Mouse (Mus musculus) ES-Bruce4 (cell line): ENCODE results near the gene Anks1b. TPM values are rescaled to one million over a fixed set of nuclear protein-coding genes. Genes with fewer than 3 reads are reported as not detected.

ENCODE experiments used
- H3K27ac ChIP-seq: 2 replicates; pipeline ENCODE4 v1.5.1; 2012; ENCODE audit warnings: low read length, inconsistent platforms; ENCODE audit not compliant: insufficient read depth
- H3K27me3 ChIP-seq: 2 replicates; pipeline ENCODE4 v1.6.1; 2012; ENCODE audit warnings: mild to moderate bottlenecking, low read length, inconsistent platforms; ENCODE audit not compliant: control insufficient read depth, poor library complexity, insufficient read depth, severe bottlenecking
- H3K36me3 ChIP-seq: 2 replicates; pipeline ENCODE4 v1.6.1; 2012; ENCODE audit warnings: inconsistent platforms, mild to moderate bottlenecking, low read length, moderate library complexity; ENCODE audit not compliant: control insufficient read depth, poor library complexity, insufficient read depth, severe bottlenecking
- H3K4me1 ChIP-seq: one replicate; pipeline ENCODE4 v1.8.1; 2011; ENCODE audit warnings: low read length; ENCODE audit not compliant: control insufficient read depth, insufficient read depth
- H3K4me3 ChIP-seq: 2 replicates; pipeline ENCODE4 v1.5.1; 2011; ENCODE audit warnings: low read depth, mild to moderate bottlenecking, low read length
- H3K9ac ChIP-seq: 2 replicates; pipeline ENCODE4 v1.6.1; 2012; ENCODE audit warnings: low read depth, mild to moderate bottlenecking, inconsistent platforms; ENCODE audit not compliant: poor library complexity, severe bottlenecking
- H3K9me3 ChIP-seq: replicated peaks from 2 replicates; pipeline ENCODE4 v1.6.1; 2012; ENCODE audit warnings: mild to moderate bottlenecking, low read length, inconsistent platforms; ENCODE audit not compliant: control insufficient read depth, poor library complexity, insufficient read depth, severe bottlenecking
- CTCF ChIP-seq: IDR thresholded peaks from one replicate; pipeline ENCODE4 v1.8.1; 2011; ENCODE audit warnings: low read depth, low read length
- EP300 ChIP-seq: IDR thresholded peaks from 2 replicates; pipeline ENCODE4 v1.6.1; 2011; ENCODE audit warnings: low read depth, low read length; ENCODE audit not compliant: insufficient read depth
- POLR2A ChIP-seq: IDR thresholded peaks from one replicate; pipeline ENCODE4 v1.8.1; 2011; ENCODE audit warnings: low read length; ENCODE audit not compliant: insufficient read depth
- polyA plus RNA-seq: library from polyadenylated mRNA; stranded (reverse); fragments of >200 nt; gene quantifications from 2 replicates; pipeline ENCODE4 v1.2.4, GENCODE M21; 2011; ENCODE audit warnings: low read depth; ENCODE audit not compliant: missing spikeins, insufficient read depth, insufficient read length

The Anks1b gene
- polyA plus RNA-seq, 1 experiment, result 2.3 TPM

DNA sequence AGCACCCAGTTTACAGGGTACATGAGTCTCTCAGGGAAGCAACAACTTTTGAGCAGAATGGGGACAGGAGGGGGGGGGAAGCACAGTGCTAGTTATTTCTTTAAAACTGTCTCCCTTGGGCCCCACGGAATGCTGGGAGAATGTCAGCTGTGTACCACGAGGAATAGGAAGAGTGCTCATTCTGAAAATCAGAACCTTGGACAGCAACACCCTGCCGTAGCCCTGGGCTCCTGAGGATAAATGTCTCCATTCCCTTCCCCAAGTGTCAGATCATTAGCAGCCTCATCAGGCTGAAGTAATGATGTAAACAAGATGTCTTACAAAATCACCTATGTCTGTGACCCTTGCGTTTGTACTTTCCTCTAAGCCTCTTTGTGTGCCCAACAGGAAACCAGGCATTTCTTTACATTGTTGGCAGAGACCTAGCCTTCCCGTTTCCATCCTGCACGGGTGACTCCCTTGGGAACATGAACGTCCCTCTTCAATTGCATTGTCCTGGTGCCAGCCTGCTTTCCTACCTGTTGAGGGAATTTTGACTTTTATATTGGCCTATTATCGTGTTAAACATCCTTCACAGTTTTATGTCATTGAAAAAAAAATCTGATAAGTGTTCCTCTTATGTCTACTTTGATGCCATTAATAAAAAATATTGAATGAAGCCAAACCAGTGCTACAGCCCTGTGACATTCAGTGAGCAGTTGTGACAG is 1007.7 kb downstream of the Anks1b start:
- H3K4me1 ChIP-seq, result no peaks in the 10 kb centered on the region
- TF ChIP-seq CTCF, result no peak
- no peak overlapping the region for H3K4me3 ChIP-seq
- no peaks in the 10 kb centered on the region; the same call in 1 of the 2 replicates for H3K27me3 ChIP-seq
- H3K36me3 ChIP-seq, result no peaks in the 10 kb centered on the region
- no peaks in the 10 kb centered on the region for H3K9me3 ChIP-seq
- H3K27ac ChIP-seq, result no peak overlapping the region
- no peak overlapping the region for H3K9ac ChIP-seq

DNA sequence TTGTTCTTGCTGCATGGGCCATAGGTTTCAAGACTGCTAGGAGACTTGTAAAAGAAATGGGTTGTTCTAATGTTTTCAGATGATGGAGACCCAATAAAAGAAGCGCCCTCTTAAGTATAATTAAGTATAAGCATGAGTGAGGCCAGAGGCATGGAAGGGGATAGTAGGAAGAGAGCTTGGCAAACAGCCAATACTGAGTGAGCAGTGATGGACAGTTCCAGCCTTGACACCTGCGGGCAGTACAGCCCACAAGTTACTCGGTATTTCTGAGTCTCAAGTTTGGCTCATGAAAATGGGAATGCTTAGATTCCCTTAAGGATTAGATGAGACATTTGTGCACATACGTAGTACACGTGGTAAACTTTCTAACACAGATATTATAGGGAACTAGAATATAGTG is 1016.3 kb downstream of the Anks1b start:
- Histone ChIP-seq H3K9me3 (no peaks in the 10 kb centered on the region), H3K4me3 (no peak overlapping the region), H3K9ac (no peak overlapping the region), H3K27ac (no peak overlapping the region), H3K36me3 (no peaks in the 10 kb centered on the region), H3K27me3 (no peaks in the 10 kb centered on the region; the same call in 1 of the 2 replicates), H3K4me1 (no peaks in the 10 kb centered on the region)
- TF ChIP-seq CTCF, result no peak

DNA sequence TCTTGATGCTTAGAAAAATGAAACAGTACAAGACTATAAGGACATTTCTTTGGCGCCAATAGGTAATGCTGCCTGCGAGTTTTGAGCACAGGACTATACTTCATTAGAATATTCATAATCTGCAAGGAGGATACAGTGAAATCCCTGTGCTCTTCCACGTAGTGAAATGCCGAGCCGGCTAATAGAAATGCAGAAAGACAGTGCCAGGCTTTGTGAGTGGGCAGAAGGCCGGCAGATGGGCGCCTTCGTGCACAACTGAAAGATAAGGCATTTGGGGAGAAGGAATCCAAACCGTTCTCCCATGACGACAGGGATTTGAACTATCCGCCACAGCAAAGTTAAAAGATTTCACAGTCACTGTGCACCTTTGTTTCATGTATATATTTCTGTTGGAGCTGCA is 1019.4 kb downstream of the Anks1b start:
- Histone ChIP-seq H3K27ac (no peak overlapping the region), H3K36me3 (no peaks in the 10 kb centered on the region), H3K4me1 (no peaks in the 10 kb centered on the region), H3K9me3 (no peaks in the 10 kb centered on the region), H3K27me3 (no peaks in the 10 kb centered on the region), H3K9ac (no peak overlapping the region), H3K4me3 (no peak overlapping the region)
- TF ChIP-seq POLR2A, result no peak
- TF ChIP-seq CTCF, result no peak
- no peak for TF ChIP-seq EP300

DNA sequence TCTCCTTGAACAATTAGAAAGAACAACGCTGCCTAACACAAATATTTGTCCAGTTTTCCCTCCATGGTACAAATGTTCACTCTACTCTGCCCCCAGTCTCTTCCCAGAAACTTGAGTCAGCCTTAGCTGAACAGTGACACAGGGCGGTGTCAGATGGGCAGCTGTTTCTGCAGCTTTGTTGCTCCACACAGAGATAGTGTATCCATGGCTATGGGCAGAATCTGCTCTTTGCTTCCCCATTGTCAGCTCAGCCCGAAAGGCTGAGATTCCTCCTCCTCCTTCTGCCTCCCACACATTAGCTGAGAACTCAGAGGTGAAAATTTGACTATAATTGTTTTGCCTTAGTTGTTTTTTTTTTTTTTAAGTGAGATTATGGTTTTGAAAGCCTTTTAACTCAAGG is 1024.6 kb downstream of the Anks1b start:
- no peak for TF ChIP-seq CTCF
- no peak for TF ChIP-seq POLR2A
- TF ChIP-seq EP300, result no peak
- no peaks in the 10 kb centered on the region for H3K27me3 ChIP-seq
- H3K27ac ChIP-seq, result no peak overlapping the region
- H3K9ac ChIP-seq, result no peak overlapping the region
- no peaks in the 10 kb centered on the region for H3K4me1 ChIP-seq
- H3K36me3 ChIP-seq, result no peaks in the 10 kb centered on the region
- H3K4me3 ChIP-seq, result no peak overlapping the region
- H3K9me3 ChIP-seq, result no peaks in the 10 kb centered on the region

DNA sequence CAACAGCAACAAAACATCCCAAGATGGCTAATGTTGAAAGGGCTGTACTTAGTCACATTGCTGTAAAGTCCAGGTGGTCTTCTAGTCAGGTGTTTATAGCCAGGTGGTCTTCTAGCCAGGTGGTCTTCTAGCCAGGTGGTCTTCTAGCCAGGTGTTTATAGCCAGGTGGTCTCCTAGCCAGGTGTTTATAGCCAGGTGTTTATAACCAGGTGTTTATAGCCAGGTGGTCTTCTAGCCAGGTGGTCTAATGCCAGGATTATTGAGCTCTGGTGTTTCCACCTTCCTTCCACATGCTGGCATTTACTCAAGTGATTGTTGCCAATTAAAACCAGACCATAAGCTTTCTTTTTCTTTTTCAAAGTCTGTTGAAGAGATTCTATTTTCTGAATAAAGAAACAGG is 1030.9 kb downstream of the Anks1b start:
- no peak overlapping the region for H3K27ac ChIP-seq
- TF ChIP-seq POLR2A (no peak), EP300 (no peak), CTCF (no peak)

DNA sequence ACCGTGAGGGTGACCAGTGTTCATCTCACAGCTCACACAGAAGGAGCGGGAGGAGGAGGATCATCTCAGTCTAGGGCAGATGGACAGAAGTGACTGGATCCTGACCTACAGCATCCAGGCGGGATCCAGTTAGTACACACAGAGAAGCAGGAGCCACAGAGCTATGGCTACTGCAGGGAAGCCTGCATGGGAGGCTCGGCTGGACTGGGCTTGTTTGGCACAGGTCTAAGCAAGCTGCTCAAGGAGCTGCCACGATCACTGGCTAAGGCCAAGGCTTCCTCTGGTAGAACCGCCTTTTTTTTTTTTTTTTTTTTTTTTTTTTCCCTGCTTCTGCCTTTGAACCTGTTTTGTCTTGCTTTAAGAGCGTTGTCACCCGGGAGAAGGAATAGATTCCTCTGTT is 1034.1 kb downstream of the Anks1b start:
- Histone ChIP-seq H3K4me3 (no peak overlapping the region), H3K27me3 (no peaks in the 10 kb centered on the region), H3K27ac (no peak overlapping the region), H3K9ac (no peak overlapping the region), H3K36me3 (no peaks in the 10 kb centered on the region), H3K9me3 (no peaks in the 10 kb centered on the region; the same call in 1 of the 2 replicates), H3K4me1 (no peaks in the 10 kb centered on the region)
- TF ChIP-seq CTCF (no peak), EP300 (no peak), POLR2A (no peak)

More for the DNA sequence above, 1030.9 kb downstream of the Anks1b start:
- no peaks in the 10 kb centered on the region for H3K4me1 ChIP-seq
- no peaks in the 10 kb centered on the region for H3K36me3 ChIP-seq
- H3K4me3 ChIP-seq, result no peak overlapping the region
- no peaks in the 10 kb centered on the region for H3K27me3 ChIP-seq
- H3K9me3 ChIP-seq, result no peaks in the 10 kb centered on the region; the same call in 1 of the 2 replicates
- no peak overlapping the region for H3K9ac ChIP-seq
